In genomic region chr12:55399128-55399677, GRCm38 (mm10) we compare ENCODE assay signal across 8 mouse cellular contexts. TPM values are rescaled to one million over a fixed set of nuclear protein-coding genes. Genes with fewer than 3 reads are reported as not detected.
DNase-seq lines count a peak whose midpoint lies in the region; ATAC-seq and TF ChIP-seq lines count a peak whose summit lies in the region.

No protein-coding gene starts in this region.

- H3K36me3 ChIP-seq in E14TG2a.4 (ENCODE audit: insufficient read depth, low read length) (peaks cover 27% of the 10 kb centered on the region), macrophage (ENCODE audit: inconsistent target) (no peaks in the 10 kb centered on the region)
- no peaks in the 10 kb centered on the region for H3K36me3 ChIP-seq in forebrain, postnatal 0 days (ENCODE audit: insufficient read depth)

- no peak for TF ChIP-seq CTCF in gastrocnemius, adult 2 months (IDR thresholded peaks at IDR 0.05)
- TF ChIP-seq CTCF in E14TG2a.4 (conservative IDR thresholded peaks at IDR 0.05; ENCODE audit: low read length) = no peak
- TF ChIP-seq CTCF in forebrain, postnatal 0 days (IDR thresholded peaks at IDR 0.05; ENCODE audit: low read depth) = no peak

- peak overlapping the region; percentile 95 for H3K27ac ChIP-seq in gastrocnemius, adult 2 months
- H3K27ac ChIP-seq in forebrain, postnatal 0 days (ENCODE audit: low read depth, low read length) = peak overlapping the region; percentile 81
- H3K27ac ChIP-seq in macrophage = peak overlapping the region; percentile 73

- H3K9ac ChIP-seq in forebrain, postnatal 0 days = peak overlapping the region; percentile 74

- intact Hi-C loops in gastrocnemius, adult 2 months (cut with DNase I) = loop anchor here (5.0 kb wide), 1 partner anchor 43 kb away; no protein-coding TSS in a partner anchor
- intact Hi-C loops in gastrocnemius, postnatal 36 days (cut with DNase I) = no loop called here

- H3K79me2 ChIP-seq in macrophage (ENCODE audit: inconsistent target) = peaks cover 55% of the 10 kb centered on the region

- ATAC-seq in forebrain, postnatal 0 days = peak; percentile 25

- DNase-seq in gastrocnemius, adult 2 months = no peak
- DNase-seq in gastrocnemius, postnatal 36 days = no peak
- DNase-seq in forebrain, postnatal 0 days = no peak
- no peak for DNase-seq in right cerebral cortex, postnatal 4 days
- DNase-seq in left cerebral cortex, adult 11 months (ENCODE audit: low spot score) = no peak
- DNase-seq in cerebellum, adult 9-10 months = no peak

- 2% methylated on average over 20 of the region's 20 CpGs for WGBS in forebrain, postnatal 0 days
- 3% methylated on average over 13 of the region's 20 CpGs for WGBS in macrophage (ENCODE audit: missing documents)

- H3K27me3 ChIP-seq in E14TG2a.4 (ENCODE audit: insufficient read depth, low read length) = no peaks in the 10 kb centered on the region
- H3K27me3 ChIP-seq in forebrain, postnatal 0 days (ENCODE audit: insufficient read depth, low read length) = no peaks in the 10 kb centered on the region

- no peaks in the 10 kb centered on the region for H3K9me3 ChIP-seq in E14TG2a.4 (ENCODE audit: low read length)
- no peaks in the 10 kb centered on the region for H3K9me3 ChIP-seq in forebrain, postnatal 0 days (ENCODE audit: low read length)

- peak overlapping the region; percentile 82 for H3K4me2 ChIP-seq in forebrain, postnatal 0 days (ENCODE audit: low read depth)

- H3K4me1 ChIP-seq in E14TG2a.4 (replicated peaks; ENCODE audit: low read depth, low read length) = peaks cover 66% of the 10 kb centered on the region
- peaks cover 10% of the 10 kb centered on the region for H3K4me1 ChIP-seq in forebrain, postnatal 0 days (ENCODE audit: insufficient read depth)

- peak overlapping the region; percentile 81 for H3K4me3 ChIP-seq in gastrocnemius, adult 2 months
- H3K4me3 ChIP-seq in E14TG2a.4 (replicated peaks; ENCODE audit: low read length) (peak overlapping the region; percentile 97), macrophage (ENCODE audit: inconsistent target) (peak overlapping the region; percentile 90)
- peak overlapping the region; percentile 69 for H3K4me3 ChIP-seq in forebrain, postnatal 0 days (ENCODE audit: low read depth, low read length)

RNA-seq across cellular contexts. Expression of gene Psma6, which starts 15.2 kb away (rescaled TPM):
- total RNA-seq in gastrocnemius, adult 2 months (2021) = 100 to 1,000 TPM; 165 to 168 TPM
- total RNA-seq in gastrocnemius, postnatal 36 days (2021) = 100 to 1,000 TPM; 147 to 163 TPM
- total RNA-seq in forebrain, postnatal 0 days (2014; rRNA removed) = 131 and 164 TPM in 2 replicates
- polyA plus RNA-seq in forebrain, postnatal 0 days (2015; fragmentation: Nextera tagmentation; extraction: Ambion mirVana) = 465 and 565 TPM in 2 replicates
- total RNA-seq in macrophage (2018; cell fraction: chromatin; rRNA removed) = 100 to 1,000 TPM in 7 of 26 experiments, 10 to 100 TPM in 19; 16.4 to 148 (median 58.4) TPM
- total RNA-seq in macrophage (2018; cell fraction: cytosol; rRNA removed) = 100 to 1,000 TPM; 117 to 287 (median 197) TPM
- 10 to 100 TPM; 20.4 to 99.3 (median 61.2) TPM for total RNA-seq in macrophage (2018; cell fraction: nucleus; rRNA removed)
- 135 to 267 TPM (median 190 TPM) in 3 replicates for polyA plus RNA-seq in macrophage (2018)
